Mouse (Mus musculus) heart, embryonic 16.5 days (tissue): ENCODE results near the gene Lyg2. TPM values are rescaled to one million over a fixed set of nuclear protein-coding genes. Genes with fewer than 3 reads are reported as not detected.

Source experiments
- ATAC-seq: fragments of 200-750 bp; cut with Nextera tagmentation; replicated peaks from 2 replicates; pipeline ENCODE4 v1.8.0; 2017; ENCODE audit warnings: moderate number of reproducible peaks; ENCODE audit not compliant: insufficient read depth, low FRiP score; ENCODE audit errors: extremely low read depth
- H3K27ac ChIP-seq: fragments of 300-500 bp; sonication (generic); 2 replicates; pipeline ENCODE4 v1.5.1; 2014; ENCODE audit warnings: mild to moderate bottlenecking, low read length, control low read depth, moderate library complexity
- H3K27me3 ChIP-seq: fragments of 300-500 bp; sonication (generic); 2 replicates; pipeline ENCODE4 v1.6.1; 2014; ENCODE audit warnings: low read length, mixed read lengths; ENCODE audit not compliant: control insufficient read depth, insufficient read depth
- H3K36me3 ChIP-seq: fragments of 300-500 bp; sonication (generic); 2 replicates; pipeline ENCODE4 v1.6.1; 2014; ENCODE audit not compliant: control insufficient read depth, insufficient read depth
- H3K4me1 ChIP-seq: fragments of 300-500 bp; sonication (generic); 2 replicates; pipeline ENCODE4 v1.6.1; 2014; ENCODE audit warnings: low read length, mixed read lengths; ENCODE audit not compliant: control insufficient read depth, insufficient read depth
- H3K4me2 ChIP-seq: fragments of 300-500 bp; sonication (generic); 2 replicates; pipeline ENCODE4 v1.6.1; 2014; ENCODE audit warnings: low read depth, mild to moderate bottlenecking, control low read depth, low read length
- H3K4me3 ChIP-seq: fragments of 300-500 bp; sonication (generic); 2 replicates; pipeline ENCODE4 v1.5.1; 2014; ENCODE audit warnings: mild to moderate bottlenecking, control low read depth, low read length
- H3K9ac ChIP-seq: fragments of 300-500 bp; sonication (generic); 2 replicates; pipeline ENCODE4 v1.6.1; 2014; ENCODE audit warnings: low read length, control low read depth
- H3K9me3 ChIP-seq: fragments of 300-500 bp; sonication (generic); replicated peaks from 2 replicates; pipeline ENCODE4 v1.6.1; 2016; ENCODE audit warnings: low read length; ENCODE audit not compliant: control insufficient read depth
- WGBS: fragments of 180-500 bp; shearing (Covaris S2); extraction: QIAGEN DNeasy Blood & Tissue Kit; methylation state at CpG from one replicate; pipeline ENCODE4 v1.1.7; 2014; 5-methylcytosine and 5-hydroxymethylcytosine counted together
- polyA plus RNA-seq: library from polyadenylated mRNA; unstranded; fragments of >200 nt; fragmentation: Nextera tagmentation; extraction: Ambion mirVana; gene quantifications from 2 replicates; pipeline ENCODE4 v1.2.1, GENCODE M21; 2015

The Lyg2 gene
- polyA plus RNA-seq, 1 experiment from 2014 or later = not detected

GRCm38 (mm10) chr1:37872131-37873067 lies 43.9 kb downstream of the Lyg2 start:
- Histone ChIP-seq H3K4me1 (peaks cover 12% of the 10 kb centered on the region), H3K27ac (peak overlapping the region; percentile 78), H3K4me3 (peak overlapping the region; percentile 78), H3K9me3 (peaks cover 4% of the 10 kb centered on the region), H3K36me3 (peaks cover 20% of the 10 kb centered on the region), H3K9ac (peak overlapping the region; percentile 67), H3K4me2 (peak overlapping the region; percentile 75), H3K27me3 (no peaks in the 10 kb centered on the region)
- 5% methylated on average over 33 of the region's 33 CpGs for WGBS
- ATAC-seq = peak; percentile 91

DNA sequence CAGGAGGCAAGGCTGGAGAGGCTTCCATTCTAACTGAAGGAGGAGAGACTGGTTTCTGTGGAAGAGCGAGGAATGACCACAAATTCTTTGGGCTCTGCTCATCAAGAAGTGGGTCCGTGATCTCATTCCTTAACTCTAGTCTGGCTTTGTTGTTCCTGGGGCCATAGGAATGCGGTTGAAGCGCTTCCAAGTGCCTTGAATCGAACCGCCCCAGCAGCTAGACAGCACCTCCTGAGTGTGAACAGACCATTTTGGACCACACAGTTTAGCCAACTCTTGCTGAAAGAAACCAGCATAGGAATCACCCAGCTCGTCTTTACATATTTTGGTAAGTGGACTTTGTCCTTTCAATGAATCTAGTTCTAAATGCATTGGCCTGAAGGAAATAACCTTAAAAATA lies 44.6 kb downstream of the Lyg2 start, which contains the start of gene Lipt1:
Lipt1 (plus strand) TSS at position 35 of the 400 bp plus-strand sequence.
- Histone ChIP-seq H3K4me2 (peak within 1 kb of the TSS; percentile 75), H3K9ac (peak within 1 kb of the TSS; percentile 67), H3K4me1 (peaks cover 12% of the 10 kb centered on the region), H3K36me3 (peaks cover 15% of the 10 kb centered on the region), H3K9me3 (peaks cover 4% of the 10 kb centered on the region), H3K27me3 (no peaks in the 10 kb centered on the region), H3K27ac (peak within 1 kb of the TSS; percentile 78), H3K4me3 (peak within 1 kb of the TSS; percentile 78)
- peak; percentile 56 for ATAC-seq
- WGBS = 6% methylated on average over 7 of the region's 7 CpGs

- no peaks in the 10 kb centered on the region; the same call in 1 of the 2 replicates for H3K9me3 ChIP-seq
- WGBS = 64% methylated on average over 2 of the region's 2 CpGs
- no peak overlapping the region for H3K27ac ChIP-seq
- no peak overlapping the region for H3K4me3 ChIP-seq
- H3K4me1 ChIP-seq = peaks cover 12% of the 10 kb centered on the region
- H3K9ac ChIP-seq = no peak overlapping the region
- no peaks in the 10 kb centered on the region for H3K27me3 ChIP-seq
- no peaks in the 10 kb centered on the region for H3K36me3 ChIP-seq
- H3K4me2 ChIP-seq = no peak overlapping the region
- ATAC-seq = no peak
Measured at GRCm38 (mm10) chr1:37869362-37869761, 46.9 kb downstream of the Lyg2 start.

GRCm38 (mm10) chr1:37868640-37869039 lies 47.7 kb downstream of the Lyg2 start:
- Histone ChIP-seq H3K4me3 (no peak overlapping the region), H3K9me3 (no peaks in the 10 kb centered on the region; the same call in 1 of the 2 replicates), H3K4me1 (peaks cover 12% of the 10 kb centered on the region), H3K4me2 (no peak overlapping the region), H3K27me3 (no peaks in the 10 kb centered on the region), H3K9ac (no peak overlapping the region), H3K36me3 (no peaks in the 10 kb centered on the region), H3K27ac (no peak overlapping the region)
- 58% methylated on average over 10 of the region's 10 CpGs for WGBS
- no peak for ATAC-seq

GRCm38 (mm10) chr1:37867684-37868322 lies 48.5 kb downstream of the Lyg2 start:
- Histone ChIP-seq H3K27ac (no peak overlapping the region), H3K4me1 (peaks cover 8% of the 10 kb centered on the region), H3K9me3 (no peaks in the 10 kb centered on the region; the same call in 1 of the 2 replicates), H3K4me3 (no peak overlapping the region), H3K9ac (no peak overlapping the region), H3K27me3 (no peaks in the 10 kb centered on the region), H3K36me3 (no peaks in the 10 kb centered on the region), H3K4me2 (no peak overlapping the region)
- WGBS = 57% methylated on average over 10 of the region's 10 CpGs
- ATAC-seq = no peak

DNA sequence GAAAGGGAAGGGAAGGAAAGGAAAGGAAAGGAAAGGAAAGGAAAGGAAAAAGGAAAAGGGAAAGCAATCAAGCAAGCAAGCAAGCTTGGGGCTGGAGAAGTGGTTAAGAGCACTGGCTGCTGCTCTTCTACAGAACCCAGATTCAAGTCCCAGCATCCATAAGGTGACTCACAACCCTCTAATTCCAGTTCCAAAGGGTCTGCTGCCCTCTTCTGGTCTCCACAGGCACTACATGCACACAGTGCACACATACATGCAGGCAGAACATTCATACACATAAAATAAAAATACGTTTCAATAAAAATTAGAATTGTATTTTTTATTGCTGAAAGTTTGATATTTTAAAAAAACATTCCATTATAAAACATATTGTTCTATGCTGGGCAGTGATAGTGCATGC lies 49.2 kb downstream of the Lyg2 start:
- H3K27ac ChIP-seq = no peak overlapping the region
- H3K4me2 ChIP-seq = no peak overlapping the region
- peaks cover 5% of the 10 kb centered on the region; the same call in 1 of the 2 replicates for H3K4me1 ChIP-seq
- no peaks in the 10 kb centered on the region; the same call in 1 of the 2 replicates for H3K9me3 ChIP-seq
- no peaks in the 10 kb centered on the region for H3K36me3 ChIP-seq
- H3K27me3 ChIP-seq = no peaks in the 10 kb centered on the region
- no peak overlapping the region for H3K9ac ChIP-seq
- H3K4me3 ChIP-seq = no peak overlapping the region
- ATAC-seq = no peak
- 67% methylated on average over 1 of the region's 1 CpGs for WGBS

DNA sequence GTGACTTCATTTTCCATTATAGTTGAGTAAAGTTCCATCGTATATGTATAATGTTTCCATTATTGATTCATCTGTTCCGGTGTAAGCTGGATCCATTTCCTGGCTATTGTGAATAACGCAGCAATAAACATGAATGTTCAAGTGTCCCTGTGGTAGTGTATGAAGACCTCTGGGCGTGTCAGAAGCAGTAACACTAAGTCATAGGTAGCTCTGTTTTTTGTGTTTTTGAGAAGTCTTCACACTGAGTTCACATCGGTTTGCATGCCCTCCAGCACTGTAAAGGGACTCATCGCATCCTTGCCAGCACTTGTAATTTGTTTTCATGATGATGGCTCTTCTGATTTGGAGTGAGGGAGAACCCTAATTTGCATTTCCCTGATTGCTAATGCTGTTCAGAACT lies 50.0 kb downstream of the Lyg2 start, which contains the start of gene Tsga10:
Tsga10 (minus strand) TSS at position 144 of the 400 bp plus-strand sequence.
- WGBS = 89% methylated on average over 6 of the region's 6 CpGs
- Histone ChIP-seq H3K4me1 (no peaks in the 10 kb centered on the region), H3K9me3 (no peaks in the 10 kb centered on the region; the same call in 1 of the 2 replicates), H3K4me2 (peak within 1 kb of the TSS; percentile 72), H3K9ac (peak within 1 kb of the TSS; percentile 84), H3K4me3 (peak within 1 kb of the TSS; percentile 86), H3K36me3 (no peaks in the 10 kb centered on the region), H3K27ac (peak within 1 kb of the TSS; percentile 92), H3K27me3 (no peaks in the 10 kb centered on the region)
- no peak for ATAC-seq

GRCm38 (mm10) chr1:37865401-37866215 lies 50.7 kb downstream of the Lyg2 start:
- Histone ChIP-seq H3K4me2 (peak overlapping the region; percentile 72), H3K9me3 (no peaks in the 10 kb centered on the region; the same call in 1 of the 2 replicates), H3K36me3 (no peaks in the 10 kb centered on the region), H3K4me1 (no peaks in the 10 kb centered on the region), H3K4me3 (peak overlapping the region; percentile 86), H3K27ac (peak overlapping the region; percentile 92), H3K9ac (peak overlapping the region; percentile 84), H3K27me3 (no peaks in the 10 kb centered on the region)
- WGBS = 9% methylated on average over 23 of the region's 23 CpGs
- no peak for ATAC-seq
